Mouse (Mus musculus) cerebellum, adult 9-11 months (tissue): ENCODE measurements at regions not wholly inside any gene's neighbourhood (a gene's known extent, or its start where the extent isn't known, plus 50 kb on each side); places are given as distances from the start of the nearest gene placed in this dataset.

Source experiments
- DNase-seq: peaks from one replicate; pipeline ENCODE4 v3.0.0; 2022

DNA sequence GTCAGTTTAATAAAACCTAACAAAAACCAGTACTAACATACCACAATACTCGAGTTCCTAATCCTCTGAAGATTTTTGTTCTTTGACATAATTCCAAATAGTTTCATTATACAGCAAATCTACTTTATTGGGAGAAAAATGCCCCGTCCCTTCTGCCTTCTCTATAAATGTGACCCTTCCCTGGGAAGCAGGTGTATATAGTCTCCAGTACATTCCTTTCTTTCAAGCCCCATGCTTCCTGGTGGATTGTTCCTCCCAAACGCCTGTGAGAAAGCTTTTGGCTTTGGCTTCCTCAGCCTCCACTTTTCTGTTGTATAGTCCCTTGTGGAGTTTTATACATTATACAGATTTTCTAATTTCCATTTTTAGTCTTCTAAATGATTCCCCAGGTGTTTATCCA is 1001.8 kb upstream of the Tenm3 start:
- DNase-seq: no peak

DNA sequence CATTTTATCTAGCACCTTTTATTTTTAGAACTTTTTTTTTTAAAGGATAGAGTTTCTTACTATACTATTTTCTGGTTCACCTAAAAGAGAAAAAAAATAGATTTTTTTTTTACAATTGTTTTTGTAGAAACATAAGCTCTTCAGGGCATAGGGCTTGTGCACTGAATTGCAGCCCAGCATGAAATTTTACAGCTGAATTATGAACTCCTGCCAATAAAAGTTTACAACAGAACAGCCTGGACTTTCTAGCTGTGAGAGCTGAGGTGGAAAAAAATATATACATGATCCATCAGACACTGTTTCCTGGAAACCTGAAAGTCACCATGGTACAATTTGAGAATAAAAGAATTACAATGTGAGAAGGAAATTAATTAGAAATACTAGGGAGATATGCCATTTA is 988.2 kb upstream of the Tenm3 start:
- DNase-seq: no peak

DNA sequence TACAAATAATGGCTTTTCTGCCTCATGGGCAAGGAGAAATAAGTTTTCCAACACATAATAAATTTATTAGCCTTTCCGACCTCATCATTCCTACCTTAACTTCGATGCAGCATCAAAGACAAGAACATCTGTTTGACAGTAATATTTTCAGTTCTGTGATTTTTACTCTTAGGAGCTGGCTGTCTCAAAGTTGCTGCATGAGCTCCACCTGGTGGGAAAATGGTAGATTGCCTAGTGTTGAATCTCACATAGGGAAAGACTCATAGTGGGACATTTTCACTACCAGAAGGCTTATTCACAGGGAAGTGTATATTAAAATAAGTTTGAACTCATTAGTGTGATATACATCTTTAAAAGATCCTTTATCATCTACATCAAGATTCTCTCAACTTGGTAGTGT is 985.6 kb upstream of the Tenm3 start:
- DNase-seq: no peak

DNA sequence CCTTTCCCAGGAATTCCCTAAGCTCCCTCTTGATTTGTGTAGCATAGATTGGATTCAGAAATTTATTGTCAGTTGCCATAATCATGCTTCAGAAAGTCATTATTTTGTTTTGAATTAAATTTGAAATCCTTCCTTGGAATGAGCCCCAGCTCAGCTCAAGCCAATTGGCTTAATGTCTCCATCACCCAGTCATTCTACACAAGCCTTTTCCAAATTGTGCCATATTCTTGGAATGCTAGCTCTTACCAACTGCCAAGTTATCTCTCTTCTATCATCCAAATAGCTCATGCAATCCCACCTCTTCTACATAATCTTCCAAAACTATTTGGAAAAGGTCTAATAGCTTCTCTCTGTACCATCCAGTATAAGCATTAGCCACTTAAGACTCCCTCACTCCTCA is 982.5 kb upstream of the Tenm3 start:
- DNase-seq: no peak

DNA sequence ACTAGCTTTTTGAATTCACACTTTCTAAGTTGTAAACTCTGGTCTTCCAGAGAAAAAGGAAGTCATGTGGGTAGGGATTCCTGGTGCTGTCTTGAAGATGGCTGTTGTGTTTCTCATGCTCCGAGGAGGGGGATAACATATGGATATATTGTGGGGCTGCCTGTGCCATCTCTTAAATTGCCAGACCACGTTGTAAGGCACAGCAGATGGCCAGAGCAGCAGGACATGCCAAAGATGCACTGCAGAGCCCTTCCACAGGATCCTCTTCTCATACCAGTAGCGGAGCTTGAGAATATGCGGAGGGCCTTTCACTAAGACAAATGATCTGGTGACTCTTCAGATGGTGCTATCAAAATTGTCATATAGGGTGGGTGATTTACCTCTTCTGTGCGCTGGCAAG is 981.2 kb upstream of the Tenm3 start:
- DNase-seq: peak; percentile 4

DNA sequence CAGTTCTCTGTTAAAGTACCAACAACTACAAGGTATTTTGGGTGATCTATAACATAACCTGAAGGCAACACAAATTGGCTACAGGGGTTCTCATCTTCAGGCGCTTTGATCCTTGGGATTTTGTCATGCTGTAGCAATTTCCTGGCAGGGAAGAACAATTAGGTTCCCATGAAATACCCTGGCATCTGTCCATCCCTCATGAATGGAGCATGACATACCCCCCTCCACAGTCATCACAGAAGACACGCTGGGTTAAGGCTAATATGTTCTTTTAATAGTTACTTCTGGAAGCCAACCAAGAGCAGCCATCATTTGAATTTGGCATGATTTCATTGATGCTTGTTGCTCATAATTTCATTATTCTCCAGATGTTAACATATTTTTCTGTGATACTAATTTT is 979.0 kb upstream of the Tenm3 start:
- DNase-seq: no peak

DNA sequence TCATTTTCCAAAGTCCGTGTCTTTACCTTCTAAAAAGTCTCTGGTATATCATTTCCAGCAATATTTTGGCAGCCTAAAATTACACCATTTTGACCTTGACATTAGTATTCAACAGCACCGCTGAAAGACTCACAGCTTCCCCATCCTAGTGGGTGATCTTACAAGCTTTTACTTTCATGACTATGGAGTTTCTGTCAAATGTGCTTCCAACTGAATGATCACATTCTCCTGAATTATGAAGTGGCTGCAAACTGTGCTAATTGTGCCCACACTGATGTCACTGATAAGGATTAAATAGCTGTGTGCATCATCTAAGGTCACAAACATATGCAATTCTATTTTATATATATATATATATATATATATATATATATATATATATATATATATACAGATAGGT is 955.5 kb upstream of the Tenm3 start:
- DNase-seq: no peak

DNA sequence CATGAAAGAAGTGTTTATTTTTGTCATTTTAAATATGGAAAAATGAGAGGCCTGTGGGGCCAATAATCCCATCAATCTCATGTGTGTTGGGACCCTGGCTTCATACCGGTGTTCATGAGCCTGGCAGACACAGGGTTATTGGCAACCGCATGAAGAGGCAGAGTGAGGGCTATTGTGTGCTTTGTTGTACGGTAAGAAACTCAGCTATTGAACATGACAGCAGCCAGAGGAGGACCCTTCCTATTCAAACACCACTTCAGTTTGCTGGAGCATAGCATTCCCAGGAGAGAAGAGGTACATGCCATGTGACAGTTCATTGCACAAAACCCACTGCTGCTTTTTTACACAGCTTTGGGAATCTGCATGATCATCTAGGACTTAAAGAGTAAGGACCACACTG is 953.0 kb upstream of the Tenm3 start:
- DNase-seq: no peak

DNA sequence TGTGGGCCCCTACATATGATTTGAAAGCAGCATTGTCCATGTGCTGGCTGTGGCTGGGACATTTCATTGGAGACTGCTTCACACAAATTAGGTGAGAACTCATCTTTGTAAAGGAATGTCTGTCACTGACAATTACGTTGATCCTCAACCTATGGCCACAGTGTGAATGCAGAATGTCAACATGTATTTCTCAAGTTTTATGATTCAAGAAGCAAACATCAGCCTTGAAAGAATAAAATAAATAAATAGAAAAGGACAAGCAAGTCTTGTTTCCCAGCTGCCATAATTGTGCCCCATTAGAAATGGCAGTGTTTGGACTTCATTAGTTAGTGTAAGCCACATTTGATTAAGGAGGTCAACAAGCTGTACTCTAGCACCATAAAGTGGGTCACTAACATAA is 950.7 kb upstream of the Tenm3 start:
- no peak for DNase-seq

DNA sequence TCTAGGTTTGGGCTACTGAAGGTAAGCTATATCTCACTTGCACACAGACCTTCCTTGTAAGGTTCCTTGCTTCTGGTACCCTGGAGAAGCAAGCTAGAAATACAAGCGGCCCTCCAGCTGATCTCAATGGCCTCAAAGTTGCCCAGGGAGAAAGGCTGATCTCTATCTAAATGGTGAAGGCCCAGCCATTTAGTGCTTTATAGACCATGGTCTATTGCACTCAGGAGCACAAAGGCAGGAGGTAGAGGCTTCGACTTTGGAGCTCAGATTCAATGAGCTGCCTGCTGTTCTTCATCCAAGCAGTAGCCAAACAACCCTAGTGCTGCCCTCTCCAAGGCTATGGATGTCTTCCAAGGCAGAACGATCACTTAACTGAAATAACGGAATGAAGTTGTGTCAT is 926.1 kb upstream of the Tenm3 start:
- DNase-seq: no peak

DNA sequence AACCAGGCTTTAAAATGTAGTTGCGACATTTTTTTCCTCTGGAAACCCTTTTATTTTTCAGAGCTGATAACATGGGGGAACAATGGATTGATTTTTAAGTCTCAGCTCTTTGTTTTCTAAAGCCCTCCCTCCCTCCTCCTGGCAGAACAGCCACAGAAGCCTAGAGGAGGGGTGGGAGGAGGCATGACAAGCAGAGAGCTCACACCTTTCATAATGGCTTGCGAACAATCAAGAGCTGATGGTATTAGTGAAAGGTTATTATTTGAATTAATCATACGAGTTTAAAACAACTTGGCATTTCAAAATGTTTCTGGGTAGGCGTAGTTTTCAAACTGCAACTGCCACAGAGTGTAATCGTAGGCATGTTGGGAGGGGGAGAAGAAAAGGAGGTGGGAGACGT is 894.3 kb upstream of the Tenm3 start:
- no peak for DNase-seq

DNA sequence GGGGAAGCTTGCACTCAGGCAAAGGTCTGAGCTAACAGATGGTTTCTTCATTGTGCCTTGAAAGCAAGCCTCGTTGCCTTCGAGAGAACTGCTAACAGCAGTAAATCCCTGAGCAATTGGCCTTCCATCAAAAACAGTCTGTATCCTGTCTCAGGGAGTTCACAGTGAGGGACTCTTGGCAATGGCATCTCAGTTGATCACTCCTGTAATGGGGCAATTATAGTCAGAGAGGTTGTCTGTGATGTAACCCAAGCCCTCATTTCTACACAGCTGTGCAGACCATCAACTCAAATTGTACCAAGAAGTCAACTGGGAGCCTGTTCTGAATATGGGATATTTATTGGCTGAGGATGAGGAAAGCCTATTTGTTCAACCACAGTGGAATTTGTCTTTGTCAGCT is 885.4 kb upstream of the Tenm3 start:
- no peak for DNase-seq

DNA sequence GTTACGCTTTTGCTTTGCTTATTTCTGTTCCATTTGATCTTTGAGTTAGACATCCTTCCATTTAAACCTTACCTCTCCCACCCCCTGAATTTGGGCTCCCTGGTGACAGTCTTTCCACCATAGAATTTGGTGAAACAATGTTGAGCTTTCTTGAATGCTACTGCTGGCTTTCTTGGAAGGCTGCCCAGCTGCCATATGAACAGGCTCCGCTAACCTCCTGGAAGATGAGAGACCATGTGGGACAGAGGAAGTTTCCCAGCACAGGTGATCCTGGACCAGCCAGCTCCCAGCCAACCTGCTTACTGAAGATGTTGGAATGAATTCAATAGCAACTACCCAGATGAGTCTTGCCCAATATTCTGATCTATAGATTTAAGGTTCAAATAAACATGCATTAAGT is 868.6 kb upstream of the Tenm3 start:
- DNase-seq: peak; percentile 31

DNA sequence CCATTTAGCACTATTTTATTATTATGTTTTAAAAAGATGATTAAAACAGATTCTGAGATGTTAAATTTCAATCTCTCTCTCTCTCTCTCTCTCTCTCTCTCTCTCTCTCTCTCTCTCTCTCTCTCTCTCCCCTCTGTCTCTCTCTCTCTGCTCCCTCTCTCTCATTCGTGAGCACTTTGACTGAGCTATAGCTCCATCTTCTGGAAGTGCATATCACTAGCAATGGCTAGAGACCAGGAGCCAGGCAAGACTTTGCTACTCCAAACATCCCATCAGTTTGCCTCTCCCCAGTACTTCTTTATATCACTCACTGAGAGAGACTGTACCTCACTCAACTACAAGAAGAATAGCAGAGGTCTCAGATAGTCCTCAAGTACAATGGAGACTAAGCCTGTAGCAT is 865.0 kb upstream of the Tenm3 start:
- no peak for DNase-seq

DNA sequence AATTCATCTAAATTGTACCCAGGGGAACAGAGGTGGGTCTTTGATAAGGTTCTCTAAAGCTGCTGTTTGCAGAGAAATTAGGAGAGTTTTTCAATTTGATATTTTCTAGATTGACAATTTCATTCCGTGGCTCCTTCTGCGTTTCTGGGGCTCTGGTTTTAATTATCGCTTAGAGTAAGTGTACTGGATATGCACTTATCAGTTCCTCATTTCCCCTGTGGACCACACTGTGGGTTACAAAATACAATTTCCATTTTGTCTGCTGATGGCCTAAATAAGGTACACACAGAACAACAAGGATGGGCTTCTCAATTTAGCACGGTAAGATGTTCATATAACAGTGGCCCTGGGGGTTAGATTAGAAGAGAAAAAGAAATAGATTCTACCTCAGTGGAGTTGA is 855.3 kb upstream of the Tenm3 start:
- no peak for DNase-seq

DNA sequence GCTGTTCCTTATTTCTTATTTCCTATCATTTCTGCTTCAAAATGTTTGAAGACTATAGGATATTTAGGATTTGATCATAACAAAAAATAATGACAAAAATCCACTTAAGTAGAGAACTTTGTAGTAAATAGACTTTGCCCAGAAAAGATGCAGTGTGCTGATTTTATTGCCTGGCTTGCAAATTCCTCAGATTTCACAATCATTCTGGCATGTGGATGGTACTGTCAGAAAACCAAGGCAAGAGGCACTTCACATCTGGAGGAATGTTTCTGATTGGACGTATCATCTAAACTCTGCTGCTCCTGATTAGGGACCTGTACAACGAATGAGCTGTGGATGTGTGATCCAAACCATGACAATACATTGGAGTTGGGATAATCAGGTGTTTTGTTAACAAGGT is 853.0 kb upstream of the Tenm3 start:
- no peak for DNase-seq
